Mouse (Mus musculus): ENCODE data around the gene Clec2h. TPM values are rescaled to one million over a fixed set of nuclear protein-coding genes. Genes with fewer than 3 reads are reported as not detected.
"Not testable (repeated sequence)": the region's sequence is repeated elsewhere in the genome, so short reads cannot be mapped to it uniquely, and the experiment has no call there.

Gene Clec2h
- polyA plus RNA-seq, 1 experiment from 2014 or later: 0.28 TPM

DNA sequence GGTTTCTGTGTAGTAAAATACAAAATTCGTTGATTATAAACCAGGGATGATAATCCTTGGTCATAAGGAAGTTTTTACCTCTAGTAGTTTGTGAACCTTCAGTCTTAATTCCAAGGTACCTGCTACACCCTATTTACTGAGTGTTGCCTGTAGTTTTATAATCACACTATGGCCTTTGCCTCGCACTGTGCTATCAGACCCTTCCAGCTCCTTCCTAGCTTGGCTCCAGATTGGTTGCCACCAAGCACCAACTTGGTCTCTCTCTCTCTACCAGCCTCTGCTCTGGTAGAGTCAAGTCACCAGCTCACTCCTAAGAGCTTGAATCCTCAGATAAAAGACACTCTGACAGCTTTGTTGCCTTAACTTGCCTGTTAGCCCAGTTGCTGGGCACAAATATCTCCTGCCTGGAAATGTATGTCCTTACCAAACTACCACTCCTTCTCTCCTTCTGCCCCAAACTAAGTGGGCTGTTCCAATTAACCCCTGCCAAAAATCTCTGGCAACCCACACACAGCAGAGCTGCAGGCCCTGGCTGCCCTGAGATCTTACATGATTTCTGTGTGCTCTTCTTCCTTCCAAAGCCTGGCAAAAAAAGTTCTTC is 21.0 kb upstream of the Clec2h start:
- no peak overlapping the region for H3K4me3 ChIP-seq (ENCODE audit: low read depth, low read length)
- H3K9ac ChIP-seq (ENCODE audit: low read depth, low read length): no peak overlapping the region
- H3K36me3 ChIP-seq (ENCODE audit: control insufficient read depth, insufficient read depth): no peaks in the 10 kb centered on the region
- no peaks in the 10 kb centered on the region for H3K27me3 ChIP-seq (ENCODE audit: control insufficient read depth, insufficient read depth, low read depth, low read length)
- no peak for ATAC-seq (ENCODE audit: low read depth)
- H3K4me1 ChIP-seq (ENCODE audit: control insufficient read depth, low read depth, low read length): no peaks in the 10 kb centered on the region
- 51% methylated on average over 2 of the region's 2 CpGs for WGBS (ENCODE audit: insufficient replicate concordance)
- H3K27ac ChIP-seq (ENCODE audit: low read length): no peak overlapping the region
- no peak overlapping the region for H3K4me2 ChIP-seq (ENCODE audit: low read depth, low read length)
- no peaks in the 10 kb centered on the region for H3K9me3 ChIP-seq (replicated peaks; ENCODE audit: control insufficient read depth, low read length)

DNA sequence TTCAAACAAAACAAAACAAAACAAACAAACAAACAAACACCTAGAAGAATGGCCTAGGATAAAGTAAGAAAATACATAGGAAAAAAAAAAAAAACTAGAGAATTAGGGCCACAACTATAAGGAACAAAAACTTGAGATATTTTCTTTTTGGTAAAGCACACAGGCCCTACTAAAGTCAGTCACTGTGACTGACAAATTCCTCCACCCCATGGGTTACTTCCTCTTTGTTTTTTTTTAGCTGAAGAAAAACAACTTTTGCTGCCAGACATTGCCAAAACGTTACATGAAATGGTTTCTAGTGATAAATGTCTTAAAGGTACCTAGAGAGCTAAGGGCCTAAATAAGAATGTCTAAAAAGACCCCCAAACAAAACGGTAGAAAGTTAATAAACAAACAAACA is 18.2 kb upstream of the Clec2h start:
- H3K9ac ChIP-seq (ENCODE audit: low read depth, low read length): no peak overlapping the region
- H3K36me3 ChIP-seq (ENCODE audit: control insufficient read depth, insufficient read depth): no peaks in the 10 kb centered on the region
- no peak overlapping the region for H3K4me3 ChIP-seq (ENCODE audit: low read depth, low read length)
- 31% methylated on average over 2 of the region's 2 CpGs for WGBS (ENCODE audit: insufficient replicate concordance)
- no peaks in the 10 kb centered on the region for H3K27me3 ChIP-seq (ENCODE audit: control insufficient read depth, insufficient read depth, low read depth, low read length)
- ATAC-seq (ENCODE audit: low read depth): no peak
- H3K9me3 ChIP-seq (replicated peaks; ENCODE audit: control insufficient read depth, low read length): no peaks in the 10 kb centered on the region
- H3K4me2 ChIP-seq (ENCODE audit: low read depth, low read length): no peak overlapping the region
- no peak overlapping the region for H3K27ac ChIP-seq (ENCODE audit: low read length)
- H3K4me1 ChIP-seq (ENCODE audit: control insufficient read depth, low read depth, low read length): no peaks in the 10 kb centered on the region

DNA sequence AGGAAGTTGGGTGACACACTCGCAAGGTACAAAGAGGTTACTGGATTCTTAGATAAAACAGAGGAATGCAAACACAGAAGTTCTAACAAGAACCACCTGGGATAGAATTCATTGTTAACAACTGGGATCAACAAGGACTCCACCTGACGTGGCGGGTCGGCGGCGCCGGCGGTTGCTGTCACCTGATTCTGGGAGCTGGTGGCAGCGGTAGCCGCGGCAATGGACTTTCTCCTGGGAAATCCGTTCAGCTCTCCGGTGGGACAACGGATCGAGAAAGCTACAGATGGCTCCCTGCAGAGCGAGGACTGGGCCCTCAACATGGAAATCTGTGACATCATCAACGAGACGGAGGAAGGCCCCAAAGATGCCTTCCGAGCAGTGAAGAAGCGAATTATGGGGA is 17.5 kb upstream of the Clec2h start:
- not testable (repeated sequence) for ATAC-seq (ENCODE audit: low read depth); H3K27ac ChIP-seq (ENCODE audit: low read length); H3K4me1 ChIP-seq (ENCODE audit: control insufficient read depth, low read depth, low read length); H3K9me3 ChIP-seq (replicated peaks; ENCODE audit: control insufficient read depth, low read length); H3K27me3 ChIP-seq (ENCODE audit: control insufficient read depth, insufficient read depth, low read depth, low read length); H3K4me3 ChIP-seq (ENCODE audit: low read depth, low read length); H3K4me2 ChIP-seq (ENCODE audit: low read depth, low read length); H3K9ac ChIP-seq (ENCODE audit: low read depth, low read length); H3K36me3 ChIP-seq (ENCODE audit: control insufficient read depth, insufficient read depth)
- 88% methylated on average over 20 of the region's 20 CpGs for WGBS (ENCODE audit: insufficient replicate concordance)

DNA sequence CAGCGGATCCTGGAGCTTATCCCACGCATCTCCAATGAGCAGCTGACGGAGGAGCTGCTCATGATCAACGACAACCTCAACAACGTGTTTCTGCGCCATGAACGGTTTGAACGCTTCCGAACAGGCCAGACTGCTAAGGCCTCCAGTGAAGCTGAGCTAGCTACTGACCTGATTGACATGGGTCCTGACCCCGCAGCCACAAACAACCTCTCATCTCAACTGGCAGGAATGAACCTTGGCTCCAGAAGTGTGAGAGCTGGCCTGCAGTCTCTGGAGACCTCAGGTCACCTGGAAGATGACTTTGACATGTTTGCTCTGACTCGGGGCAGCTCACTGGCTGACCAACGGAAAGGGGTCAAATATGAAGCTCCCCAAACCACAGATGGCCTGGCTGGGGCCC is 16.5 kb upstream of the Clec2h start:
- H3K36me3 ChIP-seq (ENCODE audit: control insufficient read depth, insufficient read depth); H3K27ac ChIP-seq (ENCODE audit: low read length); H3K27me3 ChIP-seq (ENCODE audit: control insufficient read depth, insufficient read depth, low read depth, low read length); H3K9ac ChIP-seq (ENCODE audit: low read depth, low read length); H3K4me3 ChIP-seq (ENCODE audit: low read depth, low read length); H3K9me3 ChIP-seq (replicated peaks; ENCODE audit: control insufficient read depth, low read length); H3K4me2 ChIP-seq (ENCODE audit: low read depth, low read length); H3K4me1 ChIP-seq (ENCODE audit: control insufficient read depth, low read depth, low read length): not testable (repeated sequence)
- peak; percentile 47; the same call in 1 of the 2 replicates for ATAC-seq (ENCODE audit: low read depth)
- 71% methylated on average over 12 of the region's 12 CpGs for WGBS (ENCODE audit: insufficient replicate concordance)

DNA sequence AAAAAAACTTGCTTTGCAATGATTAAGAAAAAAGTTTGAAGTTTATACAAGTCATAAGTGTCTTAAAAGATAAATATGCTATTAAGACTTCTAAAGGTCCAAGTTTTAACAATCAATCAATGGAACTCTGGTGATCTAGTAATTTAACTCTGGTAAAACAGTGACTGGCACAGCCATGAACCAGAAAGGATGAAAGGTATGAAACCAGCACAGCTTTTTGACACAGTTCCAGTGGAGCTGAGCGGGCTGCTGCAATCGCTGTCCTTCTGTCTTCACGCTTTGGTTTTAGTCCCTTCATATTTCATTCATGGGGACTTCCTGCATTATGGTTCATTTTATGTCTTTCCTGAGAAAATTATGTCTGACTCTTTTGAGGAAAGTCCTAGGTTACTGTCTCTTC is 12.5 kb upstream of the Clec2h start:
- no peaks in the 10 kb centered on the region for H3K36me3 ChIP-seq (ENCODE audit: control insufficient read depth, insufficient read depth)
- no peak overlapping the region for H3K4me2 ChIP-seq (ENCODE audit: low read depth, low read length)
- 62% methylated on average over 3 of the region's 3 CpGs for WGBS (ENCODE audit: insufficient replicate concordance)
- H3K4me1 ChIP-seq (ENCODE audit: control insufficient read depth, low read depth, low read length): no peaks in the 10 kb centered on the region
- no peaks in the 10 kb centered on the region for H3K9me3 ChIP-seq (replicated peaks; ENCODE audit: control insufficient read depth, low read length)
- no peak for ATAC-seq (ENCODE audit: low read depth)
- no peak overlapping the region for H3K4me3 ChIP-seq (ENCODE audit: low read depth, low read length)
- no peak overlapping the region for H3K27ac ChIP-seq (ENCODE audit: low read length)
- no peak overlapping the region for H3K9ac ChIP-seq (ENCODE audit: low read depth, low read length)
- no peaks in the 10 kb centered on the region for H3K27me3 ChIP-seq (ENCODE audit: control insufficient read depth, insufficient read depth, low read depth, low read length)

DNA sequence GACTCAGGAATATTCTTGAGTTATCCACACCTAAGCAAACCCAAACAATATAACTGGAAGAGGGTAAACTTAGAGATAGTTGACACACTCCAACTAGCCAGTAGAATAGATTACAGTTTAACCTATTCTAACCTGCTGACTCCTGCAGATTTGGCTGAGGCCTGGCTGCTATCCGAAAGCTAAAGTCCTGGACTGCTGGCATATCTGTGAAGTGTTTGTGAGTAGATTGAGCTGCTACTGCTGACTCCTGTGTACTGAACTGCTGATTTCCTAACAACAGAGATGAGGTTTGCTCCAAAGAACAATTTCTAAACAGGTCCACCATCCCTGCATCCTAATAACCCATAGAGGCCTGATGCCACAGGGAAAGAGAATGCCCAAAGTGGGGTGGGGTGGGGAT is 12.0 kb upstream of the Clec2h start:
- no peaks in the 10 kb centered on the region for H3K36me3 ChIP-seq (ENCODE audit: control insufficient read depth, insufficient read depth)
- no peak overlapping the region for H3K4me3 ChIP-seq (ENCODE audit: low read depth, low read length)
- no peaks in the 10 kb centered on the region for H3K27me3 ChIP-seq (ENCODE audit: control insufficient read depth, insufficient read depth, low read depth, low read length)
- H3K4me1 ChIP-seq (ENCODE audit: control insufficient read depth, low read depth, low read length): no peaks in the 10 kb centered on the region
- no peaks in the 10 kb centered on the region for H3K9me3 ChIP-seq (replicated peaks; ENCODE audit: control insufficient read depth, low read length)
- H3K4me2 ChIP-seq (ENCODE audit: low read depth, low read length): no peak overlapping the region
- peak; percentile 70 for ATAC-seq (ENCODE audit: low read depth)
- WGBS (ENCODE audit: insufficient replicate concordance): 62% methylated on average over 1 of the region's 1 CpGs
- no peak overlapping the region for H3K27ac ChIP-seq (ENCODE audit: low read length)
- H3K9ac ChIP-seq (ENCODE audit: low read depth, low read length): no peak overlapping the region

DNA sequence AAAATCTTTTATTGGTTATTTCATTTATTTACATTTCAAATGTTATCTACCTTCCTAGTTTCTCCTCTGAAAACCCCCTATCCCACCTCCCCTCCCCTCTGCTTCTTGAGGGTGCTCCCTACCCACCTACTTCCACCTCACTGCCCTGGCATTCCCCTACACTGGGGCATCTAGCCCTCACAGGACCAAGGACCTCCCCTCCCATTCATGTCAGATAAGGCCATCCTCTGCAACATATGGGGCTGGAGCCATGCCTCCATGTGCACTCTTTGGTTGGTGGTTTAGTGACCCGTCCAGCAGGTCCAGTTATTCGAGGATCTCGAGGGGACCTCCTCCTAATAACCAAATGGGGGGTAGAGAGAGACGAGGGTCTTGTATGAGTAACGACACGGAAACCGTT is 11.4 kb upstream of the Clec2h start:
- not testable (repeated sequence) for H3K27ac ChIP-seq (ENCODE audit: low read length); H3K27me3 ChIP-seq (ENCODE audit: control insufficient read depth, insufficient read depth, low read depth, low read length); H3K4me3 ChIP-seq (ENCODE audit: low read depth, low read length); ATAC-seq (ENCODE audit: low read depth); H3K36me3 ChIP-seq (ENCODE audit: control insufficient read depth, insufficient read depth); H3K9me3 ChIP-seq (replicated peaks; ENCODE audit: control insufficient read depth, low read length); H3K4me1 ChIP-seq (ENCODE audit: control insufficient read depth, low read depth, low read length); H3K4me2 ChIP-seq (ENCODE audit: low read depth, low read length); H3K9ac ChIP-seq (ENCODE audit: low read depth, low read length)
- WGBS (ENCODE audit: insufficient replicate concordance): 59% methylated on average over 4 of the region's 7 CpGs

DNA sequence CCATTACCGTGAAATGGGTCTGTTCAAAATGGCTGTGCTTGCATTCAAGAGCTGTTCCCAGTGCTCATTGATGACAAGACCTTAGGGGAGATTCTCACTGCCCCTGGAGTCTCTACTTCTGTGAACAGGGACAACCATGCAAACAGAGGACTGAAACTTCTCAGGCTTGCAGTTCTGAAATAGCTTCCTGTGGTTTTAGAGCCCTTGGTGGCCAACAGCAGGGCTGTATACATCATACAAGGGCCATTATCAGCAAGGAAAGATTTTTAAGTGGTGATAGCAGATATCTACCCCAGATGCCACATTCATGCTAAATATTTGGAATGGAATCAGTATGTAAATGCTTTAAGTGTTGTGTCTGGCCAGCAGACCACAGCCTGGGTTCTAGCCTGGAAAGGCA is 9.2 kb upstream of the Clec2h start:
- Histone ChIP-seq H3K4me3 (ENCODE audit: low read depth, low read length) (no peak overlapping the region), H3K9ac (ENCODE audit: low read depth, low read length) (no peak overlapping the region), H3K27me3 (ENCODE audit: control insufficient read depth, insufficient read depth, low read depth, low read length) (no peaks in the 10 kb centered on the region), H3K36me3 (ENCODE audit: control insufficient read depth, insufficient read depth) (no peaks in the 10 kb centered on the region), H3K9me3 (replicated peaks; ENCODE audit: control insufficient read depth, low read length) (no peaks in the 10 kb centered on the region), H3K4me1 (ENCODE audit: control insufficient read depth, low read depth, low read length) (no peaks in the 10 kb centered on the region), H3K27ac (ENCODE audit: low read length) (no peak overlapping the region), H3K4me2 (ENCODE audit: low read depth, low read length) (no peak overlapping the region)
- no peak for ATAC-seq (ENCODE audit: low read depth)
- WGBS (ENCODE audit: insufficient replicate concordance): 81% methylated on average over 1 of the region's 1 CpGs

DNA sequence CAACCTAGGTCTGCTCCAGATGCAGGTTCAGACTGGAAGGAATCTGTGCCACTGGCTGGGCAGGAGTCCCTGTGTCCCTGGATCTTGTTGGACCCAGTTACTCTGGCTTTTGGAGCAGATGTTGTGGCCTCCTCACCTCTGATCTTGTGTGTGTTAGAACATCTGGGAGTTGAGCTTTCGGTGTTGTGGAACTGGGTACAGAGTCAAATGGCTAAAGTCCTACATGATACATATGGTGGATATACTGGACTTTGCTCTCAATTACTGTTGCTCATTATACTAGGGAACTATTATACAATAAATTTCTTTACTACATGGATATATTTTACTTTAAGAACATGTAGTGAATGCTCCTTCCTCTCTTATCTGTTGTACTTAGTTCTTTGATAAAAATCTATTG is 936 bp upstream of the Clec2h start:
- no peak overlapping the region for H3K9ac ChIP-seq (ENCODE audit: low read depth, low read length)
- H3K4me3 ChIP-seq (ENCODE audit: low read depth, low read length): no peak overlapping the region
- H3K4me1 ChIP-seq (ENCODE audit: control insufficient read depth, low read depth, low read length): no peaks in the 10 kb centered on the region
- no peaks in the 10 kb centered on the region for H3K27me3 ChIP-seq (ENCODE audit: control insufficient read depth, insufficient read depth, low read depth, low read length)
- no peak for ATAC-seq (ENCODE audit: low read depth)
- no peak overlapping the region for H3K27ac ChIP-seq (ENCODE audit: low read length)
- no peaks in the 10 kb centered on the region for H3K9me3 ChIP-seq (replicated peaks; ENCODE audit: control insufficient read depth, low read length)
- no peaks in the 10 kb centered on the region for H3K36me3 ChIP-seq (ENCODE audit: control insufficient read depth, insufficient read depth)
- H3K4me2 ChIP-seq (ENCODE audit: low read depth, low read length): no peak overlapping the region
- WGBS (ENCODE audit: insufficient replicate concordance): 83% methylated on average over 1 of the region's 1 CpGs

Data from liver, embryonic 16.5 days (tissue).